ENCODE assay signal across 7 mouse cellular contexts in genomic region chr5:151686606-151687525, GRCm38 (mm10). TPM values are rescaled to one million over a fixed set of nuclear protein-coding genes. Genes with fewer than 3 reads are reported as not detected.
DNase-seq lines count a peak whose midpoint lies in the region; ATAC-seq and TF ChIP-seq lines count a peak whose summit lies in the region.

No protein-coding gene starts in this region.

- no peak for TF ChIP-seq POLR2A in small intestine, adult 2 months (IDR thresholded peaks at IDR 0.05; ENCODE audit: low read depth, low read length)

- no peaks in the 10 kb centered on the region for H3K4me1 ChIP-seq in embryonic facial prominence, embryonic 11.5 days (ENCODE audit: control insufficient read depth, insufficient read depth, low read length)
- H3K4me1 ChIP-seq in midbrain, embryonic 12.5 days, result no peaks in the 10 kb centered on the region
- no peaks in the 10 kb centered on the region for H3K4me1 ChIP-seq in small intestine, adult 2 months (ENCODE audit: control insufficient read depth, insufficient read depth, insufficient read length, low read length)

- ATAC-seq in embryonic facial prominence, embryonic 11.5 days (replicated peaks; ENCODE audit: insufficient number of reproducible peaks, low FRiP score, low TSS enrichment, low read depth), result peak; percentile 88
- peak; percentile 98 for ATAC-seq in midbrain, embryonic 12.5 days (ENCODE audit: low FRiP score, low read depth)

- peak; percentile 93; the same call in 1 of the 2 replicates for TF ChIP-seq CTCF in small intestine, adult 2 months (IDR thresholded peaks at IDR 0.05; ENCODE audit: extremely low read depth, insufficient read length, insufficient replicate concordance, low read depth, low read length)

- no peaks in the 10 kb centered on the region for H3K9me3 ChIP-seq in embryonic facial prominence, embryonic 11.5 days (replicated peaks; ENCODE audit: control insufficient read depth, low read length)
- no peaks in the 10 kb centered on the region for H3K9me3 ChIP-seq in midbrain, embryonic 12.5 days

- no peak overlapping the region for H3K4me3 ChIP-seq in embryonic facial prominence, embryonic 11.5 days (ENCODE audit: low read depth, low read length)
- 0 out of 2 replicates have a peak overlapping the region, but pooled peaks have one; percentile 18 for H3K4me3 ChIP-seq in midbrain, embryonic 12.5 days
- no peak overlapping the region for H3K4me3 ChIP-seq in small intestine, adult 2 months (ENCODE audit: low read depth, low read length)

- no peaks in the 10 kb centered on the region for H3K27me3 ChIP-seq in embryonic facial prominence, embryonic 11.5 days (ENCODE audit: control insufficient read depth, insufficient read depth, low read length)
- H3K27me3 ChIP-seq in midbrain, embryonic 12.5 days, result no peaks in the 10 kb centered on the region
- H3K27me3 ChIP-seq in small intestine, adult 2 months (ENCODE audit: control insufficient read depth, insufficient read depth, low read length), result no peaks in the 10 kb centered on the region

- H3K36me3 ChIP-seq in embryonic facial prominence, embryonic 11.5 days (replicated peaks; ENCODE audit: control insufficient read depth, insufficient read depth, low read depth, low read length), result no peaks in the 10 kb centered on the region
- no peaks in the 10 kb centered on the region for H3K36me3 ChIP-seq in midbrain, embryonic 12.5 days
- H3K36me3 ChIP-seq in small intestine, adult 2 months (ENCODE audit: control insufficient read depth, insufficient read depth, low read length), result no peaks in the 10 kb centered on the region

- H3K4me2 ChIP-seq in embryonic facial prominence, embryonic 11.5 days (ENCODE audit: low read depth, low read length), result no peak overlapping the region
- peak overlapping the region; percentile 48 for H3K4me2 ChIP-seq in midbrain, embryonic 12.5 days (replicated peaks)

- no peak overlapping the region for H3K9ac ChIP-seq in embryonic facial prominence, embryonic 11.5 days (replicated peaks; ENCODE audit: low read length)
- H3K9ac ChIP-seq in midbrain, embryonic 12.5 days (replicated peaks), result no peak overlapping the region

- intact Hi-C loops in left cerebral cortex, postnatal 4 days (cut with DNase I), result loop anchor here (5.0 kb wide), 2 partner anchors 305 to 320 kb away; no protein-coding TSS in a partner anchor

- peak; percentile 87 for DNase-seq in adrenal gland, postnatal 10 days
- DNase-seq in embryonic facial prominence, embryonic 11.5 days (ENCODE audit: low spot score), result peak; percentile 84
- peak; percentile 95 for DNase-seq in heart, adult 11 months
- peak; percentile 75 for DNase-seq in kidney, adult 11 months
- peak; percentile 81 for DNase-seq in left cerebral cortex, postnatal 4 days

- no peak overlapping the region for H3K27ac ChIP-seq in embryonic facial prominence, embryonic 11.5 days (replicated peaks; ENCODE audit: low read depth, low read length)
- H3K27ac ChIP-seq in midbrain, embryonic 12.5 days (replicated peaks), result no peak overlapping the region
- H3K27ac ChIP-seq in small intestine, adult 2 months (ENCODE audit: insufficient read depth, low read depth, low read length), result no peak overlapping the region

- WGBS in embryonic facial prominence, embryonic 11.5 days, result 31% methylated on average over 15 of the region's 15 CpGs
- WGBS in midbrain, embryonic 12.5 days, result 29% methylated on average over 15 of the region's 15 CpGs
- whole genome bisulfite sequencing in small intestine, adult 2 months, result 6% methylated on average over 15 of the region's 15 CpGs

RNA-seq across cellular contexts. Expression of gene Rfc3, which starts 35.8 kb away (rescaled TPM):
- total RNA-seq in adrenal gland, postnatal 10 days (2021), result 10 to 100 TPM; 22.8 to 34.0 TPM
- 146 and 162 TPM in 2 replicates for polyA plus RNA-seq in embryonic facial prominence, embryonic 11.5 days (2014; fragmentation: Nextera tagmentation; extraction: Ambion mirVana)
- total RNA-seq in left cerebral cortex, postnatal 4 days (2021), result 10 to 100 TPM; 28.8 to 33.5 TPM
- 101 and 109 TPM in 2 replicates for polyA plus RNA-seq in midbrain, embryonic 12.5 days (2016; fragmentation: Nextera tagmentation; extraction: Ambion mirVana)
- 4.5 and 7.2 TPM in 2 replicates for polyA plus RNA-seq in small intestine, adult 2 months (2012; rRNA removed)

Comparison
In these comparisons a context has a peak if more than half of its experiments do, and no peak if none do; other contexts are left out.
1. RNA of gene Rfc3, which starts 35.8 kb away (polyA plus RNA-seq): 146 to 162 TPM in embryonic facial prominence, embryonic 11.5 days and 101 to 109 TPM in midbrain, embryonic 12.5 days; 4.5 to 7.2 TPM in small intestine, adult 2 months; every median in the first group is over 10 times any median in the second.
2. Peak in every context shown above with its lines, with median percentiles within 50 percentile points of each other: DNase-seq.